Mouse (Mus musculus): ENCODE measurements around the gene Ppat.

GRCm38 (mm10) chr5:76975736-76976135, 24.4 kb upstream of the Ppat start:
- TF ChIP-seq CTCF (IDR thresholded peaks at IDR 0.05; ENCODE audit: control insufficient read depth, insufficient read depth, low read length) (no peak), POLR2A (IDR thresholded peaks at IDR 0.05; ENCODE audit: borderline replicate concordance, control insufficient read depth, low read depth, low read length) (no peak)

Measured in bone marrow, adult 2 months (tissue).